Mouse (Mus musculus) CH12.LX (cell line): ENCODE measurements around the gene Fig4. TPM values are rescaled to one million over a fixed set of nuclear protein-coding genes. Genes with fewer than 3 reads are reported as not detected.

Source experiments
- DNase-seq: peaks from one replicate; pipeline ENCODE4 v3.0.0-alpha.2; 2013; ENCODE audit errors: extremely low read depth
- H3K27ac ChIP-seq: 2 replicates; pipeline ENCODE4 v1.5.1; 2012; ENCODE audit warnings: low read depth, mild to moderate bottlenecking, control low read depth, moderate library complexity; ENCODE audit not compliant: insufficient read depth
- H3K27me3 ChIP-seq: replicated peaks from 2 replicates; pipeline ENCODE3; 2012; ENCODE audit warnings: inconsistent platforms
- H3K36me3 ChIP-seq, 2 experiments: replicated peaks in 1 of 2; 2 replicates each; pipeline versions ENCODE3 to v1.6.1; 2012; ENCODE audit warnings: inconsistent platforms in 1 of 2, low read length in 1 of 2, mild to moderate bottlenecking in 1 of 2, mixed read lengths in 1 of 2, moderate library complexity in 1 of 2; ENCODE audit not compliant: control insufficient read depth in 1 of 2, insufficient read depth in 1 of 2
- H3K4me1 ChIP-seq, 2 experiments: 2 replicates each; pipeline ENCODE4 v1.6.1; 2012; ENCODE audit warnings: inconsistent platforms in 1 of 2, moderate library complexity in 1 of 2; ENCODE audit not compliant: insufficient read depth in 2 of 2, control insufficient read depth in 1 of 2
- H3K4me2 ChIP-seq: 2 replicates; pipeline ENCODE4 v1.6.1; 2012; ENCODE audit warnings: low read depth, mild to moderate bottlenecking, control low read depth; ENCODE audit not compliant: poor library complexity, insufficient read depth, severe bottlenecking
- H3K4me3 ChIP-seq, 3 experiments: fragments of 150-350 bp in 1 of 3; sonication (generic) in 1 of 3; replicated peaks in 1 of 3; 2 replicates each; pipeline versions ENCODE3 to v1.5.1; 2011 to 2012; ENCODE audit warnings: low read depth in 2 of 3, low read length in 2 of 3, mild to moderate bottlenecking in 2 of 3, moderate library complexity in 2 of 3, control low read depth in 1 of 3, improper control_type of control experiment in 1 of 3, inconsistent platforms in 1 of 3, mixed read lengths in 1 of 3; ENCODE audit not compliant: poor library complexity in 1 of 3
- H3K79me2 ChIP-seq: replicated peaks from 2 replicates; pipeline ENCODE4 v1.6.1; 2012; ENCODE audit warnings: mild to moderate bottlenecking, moderate library complexity; ENCODE audit not compliant: control insufficient read depth, poor library complexity, insufficient read depth, severe bottlenecking; ENCODE audit errors: extremely low read depth
- H3K9ac ChIP-seq: 2 replicates; pipeline ENCODE4 v1.6.1; 2012; ENCODE audit warnings: low read depth, mild to moderate bottlenecking, control low read depth, moderate library complexity; ENCODE audit not compliant: insufficient read depth
- H3K9me3 ChIP-seq: replicated peaks from 2 replicates; pipeline ENCODE3; 2012; ENCODE audit warnings: low read length, inconsistent platforms, mixed read lengths
- BHLHE40 ChIP-seq: IDR thresholded peaks from 2 replicates; pipeline ENCODE4 v1.6.1; 2011; ENCODE audit warnings: mild to moderate bottlenecking, low read depth, low read length, improper control_type of control experiment
- CHD2 ChIP-seq: IDR thresholded peaks from 2 replicates; pipeline ENCODE4 v1.6.1; 2011; ENCODE audit warnings: low read length, improper control_type of control experiment
- CTCF ChIP-seq, 2 experiments: IDR thresholded peaks in 1 of 2; conservative IDR thresholded peaks in 1 of 2; 2 replicates each; pipeline ENCODE4 v1.5.1; 2011 to 2012; ENCODE audit warnings: low read depth in 2 of 2, low read length in 2 of 2, improper control_type of control experiment in 1 of 2, inconsistent platforms in 1 of 2, mild to moderate bottlenecking in 1 of 2, moderate library complexity in 1 of 2
- E2F4 ChIP-seq: IDR thresholded peaks from 2 replicates; pipeline ENCODE4 v1.6.1; 2011; ENCODE audit warnings: low read depth, low read length, improper control_type of control experiment; ENCODE audit not compliant: insufficient replicate concordance
- GABPA ChIP-seq: IDR thresholded peaks from 2 replicates; pipeline ENCODE4 v1.6.1; 2012; ENCODE audit warnings: low read depth, low read length, improper control_type of control experiment, inconsistent platforms; ENCODE audit not compliant: insufficient replicate concordance
- HCFC1 ChIP-seq: IDR thresholded peaks from 2 replicates; pipeline ENCODE4 v1.6.1; 2012; ENCODE audit warnings: low read depth, mild to moderate bottlenecking, inconsistent platforms, low read length, improper control_type of control experiment
- JUN ChIP-seq: IDR thresholded peaks from 2 replicates; pipeline ENCODE4 v1.6.1; 2011; ENCODE audit warnings: low read depth, mild to moderate bottlenecking, low read length, improper control_type of control experiment, moderate library complexity; ENCODE audit not compliant: insufficient read depth
- KAT2A ChIP-seq: IDR thresholded peaks from 2 replicates; pipeline ENCODE4 v1.6.1; 2012; ENCODE audit warnings: low read length, improper control_type of control experiment, inconsistent platforms; ENCODE audit not compliant: insufficient replicate concordance
- MAFK ChIP-seq: IDR thresholded peaks from 2 replicates; pipeline ENCODE4 v1.6.1; 2011; ENCODE audit warnings: low read length, improper control_type of control experiment; ENCODE audit not compliant: insufficient replicate concordance
- MAX ChIP-seq: IDR thresholded peaks from 2 replicates; pipeline ENCODE4 v1.6.1; 2011; ENCODE audit warnings: low read length, improper control_type of control experiment
- MAZ ChIP-seq: IDR thresholded peaks from 2 replicates; pipeline ENCODE4 v1.6.1; 2012; ENCODE audit warnings: low read depth, mild to moderate bottlenecking, inconsistent platforms, low read length, improper control_type of control experiment, moderate library complexity
- MXI1 ChIP-seq: IDR thresholded peaks from 2 replicates; pipeline ENCODE4 v1.6.1; 2011; ENCODE audit warnings: mild to moderate bottlenecking, low read depth, low read length, improper control_type of control experiment
- MYC ChIP-seq: IDR thresholded peaks from 2 replicates; pipeline ENCODE4 v1.6.1; 2011; ENCODE audit warnings: low read depth, mild to moderate bottlenecking, improper control_type of control experiment, low read length
- NRF1 ChIP-seq: IDR thresholded peaks from 2 replicates; pipeline ENCODE4 v1.6.1; 2014; ENCODE audit warnings: low read depth, mild to moderate bottlenecking, inconsistent platforms, low read length, improper control_type of control experiment, moderate library complexity
- POLR2A ChIP-seq: IDR thresholded peaks from 2 replicates; pipeline ENCODE4 v1.6.1; 2011; ENCODE audit warnings: low read depth, mild to moderate bottlenecking, improper control_type of control experiment, low read length
- RAD21 ChIP-seq: IDR thresholded peaks from 2 replicates; pipeline ENCODE4 v1.6.1; 2011; ENCODE audit warnings: low read depth, mild to moderate bottlenecking, low read length, improper control_type of control experiment, moderate library complexity
- RCOR1 ChIP-seq: conservative IDR thresholded peaks from 2 replicates; pipeline ENCODE4 v1.6.1; 2012; ENCODE audit warnings: low read depth, mild to moderate bottlenecking, inconsistent platforms, low read length, improper control_type of control experiment
- SMC3 ChIP-seq: IDR thresholded peaks from 2 replicates; pipeline ENCODE4 v1.6.1; 2011; ENCODE audit warnings: low read depth, low read length, improper control_type of control experiment
- TBP ChIP-seq: conservative IDR thresholded peaks from 2 replicates; pipeline ENCODE4 v1.6.1; 2011; ENCODE audit warnings: low read depth, low read length, improper control_type of control experiment
- TCF12 ChIP-seq: IDR thresholded peaks from 2 replicates; pipeline ENCODE4 v1.6.1; 2014; ENCODE audit warnings: low read depth, mild to moderate bottlenecking, inconsistent platforms, low read length, improper control_type of control experiment
- USF2 ChIP-seq: conservative IDR thresholded peaks from 2 replicates; pipeline ENCODE4 v1.6.1; 2011; ENCODE audit warnings: low read depth, low read length, improper control_type of control experiment
- ZC3H11A ChIP-seq: IDR thresholded peaks from 2 replicates; pipeline ENCODE4 v1.6.1; 2012; ENCODE audit warnings: low read depth, mild to moderate bottlenecking, inconsistent platforms, low read length, improper control_type of control experiment
- ZKSCAN1 ChIP-seq: IDR thresholded peaks from 2 replicates; pipeline ENCODE4 v1.6.1; 2012; ENCODE audit warnings: low read depth, inconsistent platforms, low read length, improper control_type of control experiment, borderline replicate concordance
- ZMIZ1 ChIP-seq: IDR thresholded peaks from 2 replicates; pipeline ENCODE4 v1.6.1; 2012; ENCODE audit warnings: low read depth, mild to moderate bottlenecking, inconsistent platforms, low read length, improper control_type of control experiment
- dilution Hi-C: fragments of 300-500 bp; cut with MboI; formaldehyde crosslinking; loops from 2 replicates; pipeline ENCODE4 v1.14.3; 2020; ENCODE audit warnings: low sequenced_read_pairs; ENCODE audit not compliant: extremely low pct_unique_long_range_greater_than_20kb, extremely low pct_ligation_motif_present
- in situ Hi-C: fragments of 300-500 bp; cut with MboI; formaldehyde crosslinking; loops from 3 replicates; pipeline ENCODE4 v1.14.3; 2019; ENCODE audit warnings: low sequenced_read_pairs, low pct_ligation_motif_present, low pct_unique_long_range_greater_than_20kb, mixed read lengths
- polyA plus RNA-seq: library from polyadenylated mRNA; unstranded; fragments of >175 nt; gene quantifications from 2 replicates; pipeline ENCODE4 v1.2.1, GENCODE M21; 2012; ENCODE audit warnings: low read depth; ENCODE audit not compliant: insufficient read length
- total RNA-seq, 2 experiments: library from RNA; depleted of rRNA; stranded (reverse); fragments of 300-350 nt in 1 of 2; fragments of >200 nt in 1 of 2; gene quantifications; 2 replicates each; pipeline ENCODE4 v1.2.3; 2012 to 2014

The Fig4 gene
- total and polyA plus RNA-seq, 3 experiments: 22.6 to 39.6 (median 35.4) TPM

GRCm38 (mm10) chr10:41246111-41246510 is 56.9 kb downstream of the Fig4 start:
- Histone ChIP-seq H3K9me3 (no peaks in the 10 kb centered on the region), H3K27me3 (no peaks in the 10 kb centered on the region), H3K79me2 (no peaks in the 10 kb centered on the region), H3K4me2 (no peak overlapping the region), H3K27ac (no peak overlapping the region), H3K4me1 (peaks cover 0 to 10% of the 10 kb centered on the region in 2 experiments; a peak in 2 of 4 replicates), H3K4me3 (no peak overlapping the region)
- dilution Hi-C loops (no loop called here), in situ Hi-C loops (no loop called here)
- DNase-seq: no peak
- no peak for TF ChIP-seq BHLHE40
- no peak for TF ChIP-seq USF2
- TF ChIP-seq GABPA: no peak
- no peak for TF ChIP-seq HCFC1
- TF ChIP-seq, all 38 proteins: peak for 0
- Histone ChIP-seq H3K9ac (no peak overlapping the region), H3K36me3 (peaks cover 31 to 90% of the 10 kb centered on the region in 2 experiments)

GRCm38 (mm10) chr10:41245477-41245876 is 57.6 kb downstream of the Fig4 start:
- H3K4me2 ChIP-seq: no peak overlapping the region
- no peaks in the 10 kb centered on the region for H3K27me3 ChIP-seq
- peaks cover 28 to 89% of the 10 kb centered on the region in 2 experiments for H3K36me3 ChIP-seq
- no peak overlapping the region for H3K9ac ChIP-seq
- no peak for TF ChIP-seq ZMIZ1
- TF ChIP-seq ZKSCAN1: no peak
- no peak for TF ChIP-seq RAD21
- no peak for TF ChIP-seq CHD2
- TF ChIP-seq MAX: no peak
- TF ChIP-seq MXI1: no peak
- TF ChIP-seq MAFK: no peak
- no peak for TF ChIP-seq MYC
- TF ChIP-seq NRF1: no peak
- no peak for TF ChIP-seq TCF12
- TF ChIP-seq, all 38 proteins: peak for 0
- no peak overlapping the region for H3K4me3 ChIP-seq
- H3K79me2 ChIP-seq: no peaks in the 10 kb centered on the region
- no peak for DNase-seq
- dilution Hi-C loops (no loop called here), in situ Hi-C loops (no loop called here)
- H3K4me1 ChIP-seq: peaks cover 0 to 10% of the 10 kb centered on the region in 2 experiments; a peak in 2 of 4 replicates
- no peak overlapping the region for H3K27ac ChIP-seq
- no peaks in the 10 kb centered on the region for H3K9me3 ChIP-seq

- no peak overlapping the region for H3K4me3 ChIP-seq
- peaks cover 0 to 10% of the 10 kb centered on the region in 2 experiments; a peak in 2 of 4 replicates for H3K4me1 ChIP-seq
- DNase-seq: no peak
- no peaks in the 10 kb centered on the region for H3K79me2 ChIP-seq
- peaks cover 27 to 89% of the 10 kb centered on the region in 2 experiments for H3K36me3 ChIP-seq
- no peak overlapping the region for H3K9ac ChIP-seq
- dilution Hi-C loops: no loop called here
- TF ChIP-seq MAZ (no peak), RCOR1 (no peak), JUN (no peak), KAT2A (no peak), POLR2A (no peak), RAD21 (no peak), E2F4 (no peak), ZC3H11A (no peak), SMC3 (no peak), CTCF (conservative IDR thresholded peaks at IDR 0.05 in 1 of 2, IDR thresholded peaks at IDR 0.05 in 1 of 2; ENCODE audit: low read depth in 2 of 2, low read length in 2 of 2) (no peak), TBP (no peak), GABPA (no peak)
- H3K4me2 ChIP-seq: no peak overlapping the region
- H3K27ac ChIP-seq: no peak overlapping the region
- H3K27me3 ChIP-seq: no peaks in the 10 kb centered on the region
- in situ Hi-C loops: no loop called here
- no peaks in the 10 kb centered on the region for H3K9me3 ChIP-seq
Observed at GRCm38 (mm10) chr10:41245028-41245427, 58.0 kb downstream of the Fig4 start.
